Mouse (Mus musculus) neutrophil, adult 65 days (primary cell): ENCODE data around the gene Luzp2. TPM values are rescaled to one million over a fixed set of nuclear protein-coding genes. Genes with fewer than 3 reads are reported as not detected.

Source experiments
- total RNA-seq: library from RNA; stranded (reverse); gene quantifications from 2 replicates; pipeline ENCODE4 v1.2.4, GENCODE M21; 2023

Luzp2 gene
- not detected in 2 replicates for total RNA-seq

GRCm38 (mm10) chr7:54835372-54835851 is at the start of gene Luzp2:
Gene Luzp2, plus strand, starts transcription at chr7:54835498.

